Mouse (Mus musculus): ENCODE measurements at regions not wholly inside any gene's neighbourhood (a gene's known extent, or its start where the extent isn't known, plus 50 kb on each side); places are given as distances from the start of the nearest gene placed in this dataset.

DNA sequence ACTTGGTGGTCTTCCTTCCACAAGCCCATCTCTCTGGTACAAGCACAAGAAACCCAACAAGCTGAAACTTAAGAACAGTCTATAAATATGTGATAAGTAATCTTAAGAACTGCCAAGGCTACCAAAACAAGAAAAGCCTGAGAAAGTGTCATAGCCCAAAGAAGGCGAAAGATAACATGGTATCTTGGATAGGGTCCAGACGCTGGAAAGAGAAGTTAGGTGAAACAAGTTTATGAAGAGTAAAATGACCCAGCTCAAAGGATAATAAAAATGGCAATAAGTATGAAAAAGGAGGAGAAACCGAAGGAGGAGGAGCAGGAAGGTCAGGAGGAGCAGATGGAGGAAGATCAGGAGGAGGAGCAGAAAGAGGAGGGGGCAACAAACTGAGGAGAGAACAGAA is 56.9 kb upstream of the Ltbp1 start:
- ATAC-seq (ENCODE audit: insufficient number of reproducible peaks, insufficient read depth, low FRiP score, low TSS enrichment, low read depth) = no peak
- H3K9me3 ChIP-seq = no peaks in the 10 kb centered on the region
- no peaks in the 10 kb centered on the region for H3K27me3 ChIP-seq
- H3K36me3 ChIP-seq = no peaks in the 10 kb centered on the region
- H3K9ac ChIP-seq = no peak overlapping the region
- 84% methylated on average over 3 of the region's 3 CpGs for WGBS
- H3K4me3 ChIP-seq = no peak overlapping the region
- H3K4me2 ChIP-seq = no peak overlapping the region
- H3K27ac ChIP-seq = no peak overlapping the region
- peaks cover 10% of the 10 kb centered on the region for H3K4me1 ChIP-seq

DNA sequence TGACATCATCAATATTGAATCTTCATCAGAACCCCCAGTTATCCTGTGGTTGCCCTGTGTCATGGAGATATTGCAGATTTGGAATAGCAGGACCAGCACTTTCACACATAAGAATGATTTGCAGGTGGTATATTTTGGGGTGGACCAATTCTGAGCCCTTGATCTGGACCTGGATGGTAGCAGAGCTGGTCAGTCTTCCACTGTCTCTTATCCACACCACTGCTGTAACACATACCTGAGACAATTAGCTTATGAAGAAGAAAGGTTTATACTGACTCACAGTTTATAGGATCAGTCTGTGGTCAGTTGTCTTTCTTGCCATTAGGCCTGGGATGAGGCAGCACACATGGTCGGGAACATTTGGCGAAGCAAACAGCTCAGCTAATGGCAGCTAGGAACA is 55.1 kb upstream of the Ltbp1 start:
- no peak overlapping the region for H3K27ac ChIP-seq
- no peak overlapping the region for H3K4me2 ChIP-seq
- H3K36me3 ChIP-seq = no peaks in the 10 kb centered on the region
- WGBS = 97% methylated on average over 2 of the region's 2 CpGs
- no peak for ATAC-seq (ENCODE audit: insufficient number of reproducible peaks, insufficient read depth, low FRiP score, low TSS enrichment, low read depth)
- no peaks in the 10 kb centered on the region for H3K27me3 ChIP-seq
- no peak overlapping the region for H3K9ac ChIP-seq
- 0 out of 2 replicates have a peak, but pooled peaks cover 3% of the 10 kb centered on the region for H3K4me1 ChIP-seq
- no peak overlapping the region for H3K4me3 ChIP-seq
- no peaks in the 10 kb centered on the region for H3K9me3 ChIP-seq

DNA sequence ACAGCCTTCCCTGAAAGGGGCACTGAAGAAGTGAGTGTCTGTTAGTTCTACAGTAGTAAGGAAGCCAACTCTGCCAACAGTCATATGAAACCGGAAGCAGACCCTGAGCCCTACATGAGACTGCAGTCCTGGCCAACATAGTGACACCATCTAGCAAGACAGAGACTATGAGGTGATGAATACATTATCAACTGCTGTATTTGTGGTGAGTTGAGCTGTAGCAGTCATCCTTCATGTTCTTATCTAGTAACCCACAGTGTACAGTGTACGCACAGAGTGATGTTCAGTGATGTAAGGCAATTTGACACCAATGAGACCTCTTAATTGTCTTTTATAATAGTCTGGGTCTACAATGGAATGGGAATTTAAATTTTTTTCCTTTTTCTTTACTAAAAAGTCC is 50.4 kb upstream of the Ltbp1 start:
- WGBS = 93% methylated on average over 2 of the region's 2 CpGs
- Histone ChIP-seq H3K9ac (no peak overlapping the region), H3K4me1 (no peaks in the 10 kb centered on the region), H3K27ac (no peak overlapping the region), H3K9me3 (no peaks in the 10 kb centered on the region), H3K4me3 (no peak overlapping the region), H3K36me3 (no peaks in the 10 kb centered on the region), H3K4me2 (no peak overlapping the region), H3K27me3 (no peaks in the 10 kb centered on the region)
- no peak for ATAC-seq (ENCODE audit: insufficient number of reproducible peaks, insufficient read depth, low FRiP score, low TSS enrichment, low read depth)

All from embryonic facial prominence, embryonic 13.5 days (tissue).